Mouse (Mus musculus): ENCODE measurements at regions not wholly inside any gene's neighbourhood (a gene's known extent, or its start where the extent isn't known, plus 50 kb on each side); places are given as distances from the start of the nearest gene placed in this dataset.

DNA sequence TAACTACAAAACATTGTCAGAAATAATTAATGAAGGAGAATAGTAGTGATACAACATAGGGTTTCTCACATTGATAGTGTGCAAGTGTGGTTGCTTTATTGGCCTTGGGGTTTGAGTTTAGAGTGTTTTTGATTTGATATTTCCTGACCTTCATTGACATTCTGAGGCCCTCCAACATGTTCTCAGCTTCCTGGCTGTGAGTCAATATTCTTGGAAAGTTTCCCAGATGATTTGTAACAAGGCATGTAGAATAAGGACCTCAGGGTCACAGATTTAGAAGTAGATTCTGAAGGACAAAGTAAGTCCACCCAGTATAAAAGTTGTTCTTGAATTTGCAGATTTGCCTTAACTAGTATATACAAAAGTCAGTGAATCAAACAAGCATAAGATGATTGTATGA, 969.7 kb upstream of the Pcdh9 start:
- no peak for DNase-seq

DNA sequence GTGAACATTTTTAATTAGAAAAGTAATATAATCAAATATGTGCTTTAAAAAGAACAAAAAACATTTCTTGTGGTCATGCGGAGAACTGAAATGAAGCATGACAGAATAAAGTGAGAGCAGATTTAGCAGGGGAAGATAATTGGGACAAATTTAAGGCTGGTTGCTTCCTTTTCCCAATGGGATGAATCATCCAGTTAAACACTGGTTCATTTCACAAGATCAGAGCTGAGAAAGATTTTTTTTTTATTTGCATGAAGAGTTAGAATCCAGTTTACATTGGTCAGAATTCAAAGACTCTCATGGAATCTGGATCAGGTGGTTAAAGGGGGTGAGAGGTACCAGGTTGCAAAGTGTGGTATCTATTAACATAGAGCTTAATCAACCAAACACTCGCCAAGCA, 978.5 kb upstream of the Pcdh9 start:
- DNase-seq = no peak

DNA sequence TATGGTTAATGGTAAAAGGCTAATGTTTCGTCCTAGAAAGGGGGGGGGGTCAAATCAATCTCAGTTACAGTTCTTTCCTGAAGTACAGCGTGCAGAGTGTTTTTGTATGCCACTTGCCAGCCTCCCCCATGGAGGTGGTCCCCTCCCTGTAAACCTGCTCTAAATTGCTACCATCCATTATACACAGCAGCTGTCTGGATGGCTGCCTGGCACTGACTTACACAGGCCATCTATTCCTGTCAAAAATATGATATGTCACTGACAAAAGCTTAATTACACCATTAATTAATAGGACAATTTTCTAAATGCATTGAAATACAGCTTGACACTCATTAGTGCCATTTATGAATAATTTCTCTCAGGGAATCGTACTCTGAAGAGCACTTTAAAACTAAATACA, 995.0 kb upstream of the 4921530L21Rik start:
- DNase-seq = no peak

GRCm38 (mm10) chr14:94895261-94895769, 985.7 kb upstream of the 4921530L21Rik start:
- no peak for DNase-seq

GRCm38 (mm10) chr14:94898667-94899281, 982.3 kb upstream of the 4921530L21Rik start:
- DNase-seq = no peak

DNA sequence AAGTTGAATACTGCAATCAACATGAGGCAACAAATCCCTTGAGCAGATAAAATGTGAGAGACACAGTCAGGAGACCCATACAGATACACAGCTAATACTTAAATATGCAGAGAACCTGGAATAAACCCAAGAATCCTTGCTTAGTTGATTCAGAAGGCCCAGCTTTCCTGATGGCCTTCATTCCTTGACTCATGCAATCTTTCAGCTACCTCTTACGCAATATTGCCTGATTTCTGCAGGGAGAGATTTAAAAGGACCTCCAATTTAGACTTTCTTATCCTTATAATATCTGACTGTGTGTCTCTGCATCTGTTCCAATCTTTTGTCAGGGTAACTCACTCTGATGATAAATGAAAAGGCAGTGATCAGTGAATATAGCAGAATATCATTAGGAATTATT, 968.7 kb upstream of the 4921530L21Rik start:
- no peak for DNase-seq

- DNase-seq = peak; percentile 18
Observed at GRCm38 (mm10) chr14:94941416-94941815, 939.6 kb upstream of the 4921530L21Rik start.
